Mouse (Mus musculus) erythroblast, adult 5-6 weeks (primary cell): ENCODE measurements around the gene Eif5. TPM values are rescaled to one million over a fixed set of nuclear protein-coding genes. Genes with fewer than 3 reads are reported as not detected.
"Not testable (repeated sequence)": the region's sequence is repeated elsewhere in the genome, so short reads cannot be mapped to it uniquely, and the experiment has no call there.

Source experiments
- ATAC-seq: replicated peaks from 2 replicates; pipeline ENCODE4 v1.8.0; 2016; ENCODE audit warnings: moderate number of reproducible peaks, mild to moderate bottlenecking, moderate TSS enrichment, inconsistent platforms; ENCODE audit not compliant: poor library complexity, low FRiP score, severe bottlenecking
- total RNA-seq, 2 experiments: library from RNA; stranded (forward) in 1 of 2; stranded (reverse) in 1 of 2; fragments of 150-400 nt in 1 of 2; fragments of 200-764, 138-1000 nt in 1 of 2; gene quantifications; 2 replicates each; pipeline versions ENCODE4 v1.2.3 to v1.2.4; 2015 to 2017; ENCODE audit warnings: low replicate concordance in 2 of 2

The Eif5 gene
- total RNA-seq, 2 experiments from 2014 or later = 1,283 to 1,822 TPM

DNA sequence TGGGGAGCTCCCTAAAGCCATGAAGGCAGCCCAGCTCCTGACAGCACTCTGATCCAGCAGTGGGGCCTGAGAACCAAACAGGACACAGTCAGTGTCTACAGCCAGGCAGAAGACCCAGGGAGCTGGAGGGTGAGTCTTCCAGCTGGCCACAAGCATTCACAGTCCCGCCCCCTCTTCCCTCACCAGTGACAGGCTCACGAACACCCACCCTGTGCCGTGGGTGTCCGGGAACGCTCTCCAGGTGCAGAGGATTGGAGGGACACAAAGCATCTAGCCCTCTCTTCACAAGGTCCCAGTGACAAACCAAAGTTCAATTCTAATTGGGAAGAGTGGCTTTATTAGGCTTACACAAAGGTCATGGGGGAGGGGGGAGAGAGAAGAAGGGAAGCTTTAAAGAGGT lies 18.0 kb upstream of the Eif5 start:
- no peak for ATAC-seq

DNA sequence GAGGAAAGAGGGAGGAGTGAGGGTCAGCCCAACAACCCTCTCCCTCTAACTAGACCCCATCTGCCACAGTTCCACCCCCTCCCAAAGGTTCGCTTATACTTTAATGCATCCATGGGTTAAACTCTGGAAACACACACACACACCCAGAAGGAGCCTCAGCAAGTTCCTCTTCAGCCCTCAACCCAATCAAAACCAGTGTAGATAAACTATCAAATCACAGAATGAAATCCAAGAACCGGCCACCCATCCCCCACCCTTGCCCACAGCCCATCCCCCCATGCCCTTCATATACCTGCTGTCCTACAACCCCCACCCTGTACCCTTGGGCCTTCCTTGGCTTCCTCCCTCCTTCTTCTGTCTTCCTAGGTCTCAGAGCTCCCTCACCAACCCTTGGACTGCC lies 16.8 kb upstream of the Eif5 start:
- ATAC-seq = no peak

DNA sequence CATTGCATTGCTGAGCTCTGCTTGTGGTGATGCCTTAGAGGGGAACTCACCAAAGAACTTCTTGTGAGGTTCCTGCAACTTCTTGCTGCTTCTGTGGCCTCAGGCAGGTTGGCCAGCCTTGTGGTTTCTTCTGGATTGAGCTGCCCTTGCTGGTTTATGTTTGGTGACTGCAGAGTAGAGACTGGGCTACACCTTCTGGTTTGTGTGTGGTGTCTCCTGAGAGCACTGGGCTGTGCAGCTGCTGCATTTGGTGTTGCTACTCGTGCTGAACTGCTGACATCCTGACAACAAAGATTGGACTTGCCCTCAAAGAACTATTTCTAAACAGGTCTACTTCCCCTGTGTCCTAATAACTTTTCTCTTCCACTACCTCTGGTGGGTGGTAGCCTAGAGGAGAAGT lies 13.3 kb upstream of the Eif5 start:
- ATAC-seq = no peak

DNA sequence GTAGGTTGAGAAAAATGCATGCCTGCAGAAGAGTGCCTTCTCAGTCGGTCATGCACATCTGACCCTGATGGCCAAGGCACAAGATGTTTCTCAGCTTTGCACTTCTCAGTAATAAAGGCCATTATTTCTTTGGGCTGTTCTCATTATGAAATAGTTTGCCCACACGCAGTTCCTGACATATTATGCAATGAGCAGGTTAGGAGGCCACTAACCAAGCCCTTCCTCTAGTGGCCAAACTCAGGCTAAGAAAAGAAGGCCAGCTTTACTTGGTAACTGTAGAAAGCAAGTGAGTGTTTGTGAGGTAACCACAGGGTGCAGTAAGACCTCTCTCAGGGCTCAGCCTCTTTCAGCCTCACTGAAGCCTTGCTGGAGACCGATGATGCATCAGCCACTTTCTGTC lies 12.9 kb upstream of the Eif5 start:
- no peak for ATAC-seq

DNA sequence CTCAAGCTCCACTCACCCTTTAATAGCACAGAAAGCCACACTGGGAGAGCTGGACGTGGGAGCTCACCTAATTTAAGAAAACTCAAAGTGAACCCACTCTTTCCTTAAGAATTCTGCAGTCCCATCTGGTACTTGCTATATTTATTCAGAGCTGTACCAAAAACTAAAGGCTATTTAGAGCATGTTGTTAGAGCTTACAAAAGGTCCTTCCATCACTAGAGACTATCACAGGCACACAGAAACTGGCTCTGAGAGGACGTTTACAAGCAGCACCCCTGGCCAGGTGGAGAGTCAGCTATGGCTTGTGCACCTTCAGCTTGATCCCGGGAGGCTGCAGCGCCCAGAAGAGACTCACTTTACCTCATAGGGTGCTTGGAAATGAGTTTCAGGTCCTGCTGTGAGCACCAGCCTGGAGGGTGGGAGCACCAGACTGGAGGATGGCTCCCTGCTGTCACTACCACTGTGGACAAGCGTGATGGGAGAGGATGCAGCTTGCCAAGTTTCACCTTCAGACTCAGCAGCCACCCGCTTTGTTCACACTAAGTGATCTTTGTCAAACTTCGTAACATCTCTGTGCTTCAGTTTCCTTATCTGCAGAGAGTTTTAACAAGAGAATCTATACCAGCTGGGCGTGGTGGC lies 10.1 kb upstream of the Eif5 start:
- no peak for ATAC-seq

DNA sequence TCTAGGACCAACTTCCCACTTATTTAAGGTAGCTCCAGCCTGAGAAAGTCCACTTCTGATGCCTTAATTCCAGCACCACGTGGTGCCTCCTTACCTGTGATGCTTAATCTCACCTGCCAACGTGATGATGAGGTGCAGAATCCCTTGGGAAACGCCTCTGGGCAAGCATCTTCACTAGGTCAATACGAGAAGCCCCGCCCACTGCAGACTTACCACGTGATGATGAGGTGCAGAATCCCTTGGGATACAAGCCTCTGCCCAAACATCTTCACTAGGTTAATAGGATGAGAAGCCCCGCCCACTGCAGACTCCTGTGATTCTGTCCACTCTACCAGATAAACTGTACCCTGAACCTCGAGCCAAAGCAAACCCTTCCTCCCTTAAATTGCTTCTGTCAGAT lies 8.6 kb upstream of the Eif5 start:
- ATAC-seq = no peak

DNA sequence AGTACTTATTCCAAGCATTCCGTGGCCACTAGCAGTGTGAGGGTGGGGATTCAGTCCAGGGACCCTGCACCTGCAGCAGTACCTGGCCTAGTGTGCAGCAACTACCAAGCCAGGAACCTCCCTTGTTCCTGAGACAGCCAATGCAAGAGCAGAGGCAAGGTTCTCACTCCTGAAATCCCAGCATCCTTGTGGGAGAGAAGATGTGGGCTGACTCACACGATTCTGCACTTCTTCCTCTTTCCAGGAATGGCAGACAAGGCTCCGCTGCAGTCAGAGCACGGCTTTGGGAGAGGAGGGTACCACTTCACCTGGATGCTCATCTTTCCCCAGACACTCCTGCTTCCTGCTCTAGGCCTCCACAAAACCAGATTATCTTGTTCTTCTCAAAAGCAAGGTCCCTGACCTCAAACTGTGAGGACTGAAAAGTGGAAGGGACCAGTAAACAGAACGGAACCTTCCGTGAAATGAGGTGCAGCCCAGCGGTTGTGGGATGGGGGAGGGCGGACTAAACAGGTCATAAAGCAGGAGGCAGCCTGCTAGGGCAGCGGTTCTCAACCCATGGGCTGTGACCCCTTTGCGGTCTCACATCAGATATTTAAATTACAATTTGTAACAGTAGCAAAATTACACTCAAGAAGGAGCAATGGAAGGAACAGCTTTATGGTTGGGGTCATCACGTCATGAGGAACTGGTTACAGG lies 4.6 kb upstream of the Eif5 start:
- ATAC-seq = no peak

DNA sequence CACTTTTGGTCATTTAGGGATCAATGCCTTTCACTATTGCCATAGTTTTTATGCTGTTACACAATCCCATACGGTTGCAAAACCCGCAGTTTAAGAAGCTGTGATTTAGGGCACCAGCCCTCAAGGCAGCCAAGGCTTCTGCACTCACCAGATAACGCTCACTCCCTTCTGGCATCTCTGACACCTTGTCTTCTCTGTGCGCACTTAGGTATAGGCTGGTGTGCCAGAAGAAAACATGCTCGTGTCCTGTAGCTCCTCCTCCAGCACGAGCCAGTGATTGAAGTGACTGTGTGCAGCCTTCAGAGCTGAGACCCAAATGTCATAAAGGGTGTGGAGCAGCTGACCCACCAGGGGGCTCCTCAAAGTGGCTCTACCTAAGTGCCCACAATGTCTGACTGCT lies 2.5 kb upstream of the Eif5 start:
- peak; percentile 67 for ATAC-seq

DNA sequence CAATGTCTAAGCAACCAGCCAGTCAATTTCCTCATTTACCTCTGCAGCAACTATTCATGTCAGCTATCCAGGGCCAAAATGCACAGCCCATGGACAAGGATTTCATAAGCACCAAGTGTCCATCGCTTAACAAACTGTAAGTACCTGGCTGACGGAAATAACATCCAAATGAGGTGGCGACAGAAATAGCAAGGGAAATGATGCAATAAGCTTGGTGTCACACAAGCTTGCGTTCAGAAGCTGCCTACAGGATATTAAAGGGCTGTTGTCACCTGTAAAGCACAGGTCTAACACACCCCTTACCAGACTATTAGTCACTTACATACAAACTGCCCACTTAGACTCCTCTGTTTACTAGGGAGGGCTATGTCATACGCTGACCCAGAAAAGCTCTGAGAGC lies 2.1 kb upstream of the Eif5 start:
- no peak for ATAC-seq

DNA sequence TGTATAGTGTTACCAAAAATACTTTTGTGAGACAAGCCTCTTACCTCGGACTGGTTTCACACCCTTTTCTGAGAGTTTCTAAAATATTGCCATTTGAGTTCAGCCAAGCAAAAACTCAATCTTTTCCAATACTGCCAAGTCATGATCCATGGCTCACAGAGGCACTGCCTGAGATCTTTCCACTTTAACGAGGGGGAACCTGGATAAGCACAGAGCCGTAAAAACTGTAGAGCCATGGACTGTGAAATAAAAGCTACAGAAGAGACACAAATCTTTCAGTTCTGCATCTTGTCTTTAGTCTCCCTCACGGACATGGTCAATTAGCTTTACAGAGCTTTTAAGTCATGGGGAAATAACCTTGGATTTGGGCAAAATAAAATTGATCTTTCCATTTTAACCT lies 1.1 kb upstream of the Eif5 start:
- no peak for ATAC-seq

DNA sequence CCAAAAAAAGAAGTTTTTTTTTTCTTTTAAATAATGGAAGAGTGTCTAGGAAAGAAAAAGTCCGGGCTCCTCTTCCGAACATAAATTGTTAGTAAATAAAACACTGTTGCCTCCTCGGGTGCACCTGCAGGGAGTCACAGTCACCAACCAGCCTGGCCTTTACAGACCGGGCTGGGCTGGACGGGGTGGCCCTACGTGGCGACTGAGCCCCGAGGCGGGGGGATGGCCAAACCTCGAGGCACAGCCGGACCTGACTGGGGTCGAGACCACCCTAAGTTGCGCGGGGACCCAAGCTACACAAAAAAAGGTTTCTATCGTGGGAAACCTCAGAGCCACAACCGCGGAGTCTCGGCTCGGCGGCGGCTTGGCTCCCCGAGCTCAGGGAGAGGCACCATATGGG lies 475 bp upstream of the Eif5 start:
- peak; percentile 25 for ATAC-seq

DNA sequence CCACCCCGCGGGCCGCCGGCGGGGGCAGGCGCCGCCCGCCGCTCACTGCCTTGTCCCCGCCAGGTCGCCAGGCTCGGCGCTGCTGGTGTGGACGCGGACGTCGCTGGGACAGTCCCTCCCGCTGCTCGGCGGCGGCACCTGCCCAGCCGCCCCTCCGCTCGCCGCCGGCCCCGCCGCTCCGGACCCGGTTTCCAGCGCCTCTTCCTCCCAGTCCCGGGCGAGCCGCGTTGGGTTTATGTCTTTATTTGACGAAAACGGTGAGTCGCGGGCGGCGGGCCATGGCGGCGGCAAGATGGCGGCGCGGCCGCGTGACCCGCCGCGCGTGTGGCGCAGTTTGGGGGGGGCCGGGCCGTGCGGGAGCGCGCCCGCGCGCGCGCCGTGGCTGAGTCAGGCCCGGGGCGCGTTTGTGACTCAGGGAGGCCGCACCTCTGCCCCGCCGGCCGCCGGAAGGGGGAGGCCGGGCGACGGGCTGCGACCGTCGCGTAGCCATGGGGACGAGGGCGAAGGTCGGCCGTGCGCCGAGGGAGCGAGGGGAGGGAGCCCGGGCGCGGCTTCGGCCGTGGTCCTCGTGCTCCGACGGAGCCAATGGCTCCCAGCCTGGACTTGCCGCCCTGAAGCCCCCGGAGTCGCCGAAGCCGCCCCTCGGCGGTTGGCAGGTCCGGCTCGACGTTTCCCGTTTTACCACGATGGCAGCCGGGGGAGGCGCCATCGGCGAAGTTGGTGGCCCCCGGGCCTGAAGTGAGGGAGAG lies 650 bp downstream of the Eif5 start:
- ATAC-seq = peak; percentile 13; the same call in 1 of the 2 replicates

DNA sequence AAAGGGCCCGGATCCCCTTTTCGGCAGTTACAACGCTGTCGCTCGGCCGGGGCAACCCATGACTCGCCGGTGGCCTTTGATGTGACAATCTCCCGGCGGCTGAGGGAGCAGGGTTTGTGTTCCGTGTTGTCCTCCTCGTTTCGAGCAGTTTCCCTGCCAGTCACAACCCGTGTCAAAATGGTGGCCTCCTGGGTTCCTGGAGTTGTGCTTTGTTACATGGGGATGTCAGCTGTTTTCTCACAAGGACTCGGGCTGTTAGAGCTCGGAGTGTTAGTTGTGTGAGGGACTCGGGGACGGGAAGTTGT lies 1.2 kb downstream of the Eif5 start:
- ATAC-seq = no peak

DNA sequence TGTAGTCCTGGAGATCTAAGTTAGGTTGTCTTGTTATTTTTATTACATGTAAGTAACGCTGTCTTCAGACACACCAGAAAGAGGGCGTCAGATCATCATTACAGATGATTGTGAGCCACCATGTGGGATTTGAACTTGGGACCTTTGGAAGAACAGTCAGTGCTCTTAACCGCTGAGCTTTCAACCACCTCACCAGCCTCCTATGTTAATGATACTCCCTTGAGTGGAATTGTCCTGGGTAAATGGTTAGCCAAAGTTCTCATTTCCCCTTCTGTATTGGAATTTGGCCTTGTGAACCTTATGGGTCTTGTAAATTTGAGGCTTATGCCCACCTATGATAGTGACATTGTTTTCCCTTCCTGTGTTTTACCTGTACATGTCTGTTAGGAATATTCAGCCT lies 9.3 kb downstream of the Eif5 start:
- peak; percentile 17; the same call in 1 of the 2 replicates for ATAC-seq

DNA sequence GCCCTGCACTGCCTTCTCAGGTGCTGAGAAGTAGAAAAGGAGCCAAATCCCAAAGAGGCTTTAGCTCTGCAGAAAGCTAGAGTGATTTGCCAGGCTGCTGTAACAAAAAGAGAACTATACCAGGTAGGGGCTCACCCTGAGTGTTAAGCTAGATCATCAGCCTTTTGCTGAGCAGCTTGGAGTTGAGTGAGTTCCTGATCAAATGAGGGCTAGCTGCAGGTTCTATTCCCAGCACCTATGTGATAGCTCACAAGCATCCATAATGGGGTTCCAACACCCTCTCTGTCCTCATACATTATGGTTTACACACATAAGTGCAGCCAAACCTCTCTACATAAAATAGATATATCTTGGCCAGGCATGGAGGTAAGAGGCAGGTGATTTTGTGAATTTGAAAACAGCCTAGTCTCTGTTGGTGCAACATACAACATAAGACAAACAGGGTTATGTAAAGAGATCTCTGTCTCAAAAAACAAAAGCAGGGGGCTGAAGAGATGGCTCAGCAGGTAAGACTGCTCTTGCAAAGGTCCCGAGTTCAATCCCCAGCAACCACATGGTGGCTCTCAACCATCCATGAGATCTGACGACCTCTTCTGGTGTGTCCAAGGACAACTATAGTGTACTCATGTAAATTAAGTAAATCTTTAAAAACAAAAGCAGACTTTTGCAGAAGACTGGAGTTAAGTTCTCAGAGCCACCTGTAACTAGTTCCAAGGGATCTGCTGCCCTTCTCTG lies 10.9 kb downstream of the Eif5 start:
- peak; percentile 30 for ATAC-seq

DNA sequence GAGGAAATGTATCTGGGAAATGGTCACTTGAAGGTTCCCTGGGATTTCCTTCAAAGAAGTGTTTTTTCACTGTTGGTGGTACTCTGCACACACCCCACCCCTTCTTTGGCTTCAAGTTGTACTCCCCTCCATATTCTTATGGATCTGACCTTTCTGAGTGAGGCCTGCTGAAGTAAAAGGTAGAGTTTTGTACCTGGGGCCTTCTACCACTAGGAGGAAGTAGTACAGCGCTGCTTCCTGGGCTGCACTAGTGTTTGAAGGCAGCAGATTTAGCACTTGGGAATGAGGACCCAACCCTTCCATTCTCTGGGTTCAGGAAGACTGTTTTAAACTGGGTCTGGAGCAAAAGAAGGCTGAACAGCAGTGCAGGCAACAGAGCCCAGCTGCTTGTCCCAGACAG lies 12.9 kb downstream of the Eif5 start:
- 0 out of 2 replicates have a peak, but pooled peaks have one; percentile 8 for ATAC-seq

DNA sequence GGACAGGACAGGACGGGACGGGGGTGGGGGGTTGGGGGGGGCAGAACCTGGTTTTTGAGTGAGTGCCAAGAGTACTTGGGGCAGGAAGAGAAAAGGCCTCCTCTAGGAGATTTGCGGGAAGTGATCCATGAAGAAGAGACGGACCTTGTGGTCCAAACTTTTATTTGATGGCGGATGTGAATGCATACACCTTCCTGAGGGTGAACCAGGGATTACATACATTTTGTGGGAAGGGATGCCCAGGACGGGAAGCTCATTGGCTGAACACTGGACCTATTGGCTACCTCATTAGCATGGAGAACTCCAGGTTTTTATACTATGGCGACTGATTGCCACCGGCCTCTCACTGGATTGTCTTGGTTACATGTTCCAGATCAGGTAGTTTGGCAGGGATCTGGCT lies 14.5 kb downstream of the Eif5 start:
- ATAC-seq = no peak

DNA sequence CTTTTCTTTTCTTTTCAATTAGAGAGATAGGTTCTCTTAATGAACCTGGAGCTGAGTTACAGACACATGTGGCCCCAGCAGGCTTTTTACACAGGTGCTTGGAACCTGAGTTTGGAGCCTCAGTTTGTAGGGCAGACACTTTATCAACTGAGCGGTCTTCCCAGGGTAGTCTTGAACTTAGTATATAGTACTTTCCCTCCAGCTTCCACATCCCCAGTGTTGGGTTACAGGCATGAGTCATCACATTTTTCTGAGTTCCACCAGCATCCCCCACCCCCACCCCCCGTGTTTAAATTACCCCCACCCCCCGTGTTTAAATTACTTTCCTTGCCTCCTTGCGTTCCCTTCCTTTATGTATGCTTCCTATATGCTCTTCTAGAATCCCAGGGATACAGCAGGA lies 17.5 kb downstream of the Eif5 start:
- no peak for ATAC-seq

DNA sequence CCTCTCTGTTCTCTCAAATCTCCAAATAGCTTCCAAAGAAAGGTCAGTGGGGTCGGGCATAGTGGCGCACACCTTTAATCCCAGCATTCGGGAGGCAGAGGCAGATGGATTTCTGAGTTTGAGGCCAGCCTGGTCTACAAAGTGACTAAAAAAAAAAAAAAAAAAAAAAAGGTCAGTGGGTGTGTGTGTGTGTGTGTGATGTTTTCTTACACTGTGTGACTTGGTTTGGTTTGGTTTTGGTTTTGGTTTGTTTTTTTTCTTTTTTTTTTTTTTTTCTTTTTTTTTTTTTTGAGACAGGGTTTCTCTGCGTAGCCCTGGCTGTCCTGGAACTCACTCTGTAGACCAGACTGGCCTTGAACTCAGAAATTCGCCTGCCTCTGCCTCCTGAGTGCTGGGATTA lies 18.1 kb downstream of the Eif5 start:
- not testable (repeated sequence) for ATAC-seq

DNA sequence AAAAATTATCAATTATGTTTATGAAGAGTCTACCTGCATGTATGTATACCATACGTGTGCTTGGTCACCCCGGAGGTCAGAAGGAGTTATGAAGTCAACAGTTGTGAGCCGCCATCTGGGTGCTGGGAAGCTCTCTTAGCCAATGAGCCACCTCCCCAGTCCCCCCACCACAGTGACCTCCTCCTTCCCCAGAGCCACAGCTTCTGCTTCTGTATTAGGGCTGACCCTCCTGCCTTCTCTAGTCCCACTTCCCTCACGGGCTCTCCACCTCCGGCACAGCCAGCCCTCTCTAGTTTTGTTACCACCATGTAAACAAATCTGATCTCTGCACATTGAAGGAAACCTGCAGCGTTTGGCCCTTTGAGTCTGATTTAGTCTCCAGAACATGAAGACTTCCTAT lies 19.7 kb downstream of the Eif5 start:
- ATAC-seq = no peak

DNA sequence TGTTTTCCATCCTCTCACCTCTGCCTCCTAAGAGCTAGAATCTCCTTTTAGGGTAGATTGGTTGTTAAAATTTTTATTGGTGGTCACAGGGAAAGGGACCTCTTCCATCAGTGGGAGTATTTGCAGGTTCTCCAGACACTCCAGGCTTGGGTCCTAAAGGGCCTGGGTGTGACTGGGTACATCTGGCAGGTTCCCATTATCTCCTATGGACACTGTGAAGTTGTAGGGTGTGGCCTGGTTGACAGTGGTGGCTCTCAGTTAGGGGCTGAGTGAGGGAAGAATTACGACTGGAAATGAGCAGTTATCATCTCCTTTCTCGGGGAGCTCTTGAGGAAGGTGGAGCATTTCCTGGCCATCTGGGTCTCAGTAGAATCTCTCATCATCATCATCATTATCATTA lies 20.8 kb downstream of the Eif5 start:
- ATAC-seq = peak; percentile 91
